Mouse (Mus musculus) right cerebral cortex, postnatal 36 days (tissue): Measurements from ENCODE around the gene Dnajb12.

ENCODE experiments used
- DNase-seq, 2 experiments: peaks; one replicate each; pipeline ENCODE4 v3.0.0; 2022; ENCODE audit warnings: low spot score in 2 of 2, mixed read lengths in 1 of 2

Dnajb12 gene

GRCm38 (mm10) chr10:59896911-59897331 lies 17.6 kb downstream of the Dnajb12 start:
- no peak for DNase-seq

- peak; percentile 83 to 92 for DNase-seq
Observed at GRCm38 (mm10) chr10:59897511-59897910, 18.2 kb downstream of the Dnajb12 start.

- DNase-seq = no peak
Observed at GRCm38 (mm10) chr10:59898180-59898778, 18.9 kb downstream of the Dnajb12 start.

- DNase-seq = no peak
Observed at GRCm38 (mm10) chr10:59898935-59899334, 19.6 kb downstream of the Dnajb12 start.

GRCm38 (mm10) chr10:59899341-59900173 lies 20.2 kb downstream of the Dnajb12 start:
- DNase-seq = peak; percentile 90 to 92

GRCm38 (mm10) chr10:59900174-59900435 lies 20.7 kb downstream of the Dnajb12 start:
- DNase-seq = no peak

GRCm38 (mm10) chr10:59900939-59901338 lies 21.6 kb downstream of the Dnajb12 start:
- no peak for DNase-seq

GRCm38 (mm10) chr10:59901463-59901862 lies 22.1 kb downstream of the Dnajb12 start:
- no peak for DNase-seq

- DNase-seq = no peak
Observed at GRCm38 (mm10) chr10:59901986-59902605, 22.7 kb downstream of the Dnajb12 start.

- no peak for DNase-seq
Observed at GRCm38 (mm10) chr10:59902606-59902990, 23.2 kb downstream of the Dnajb12 start.

GRCm38 (mm10) chr10:59903170-59903569 lies 23.8 kb downstream of the Dnajb12 start:
- no peak for DNase-seq

GRCm38 (mm10) chr10:59907080-59907609 lies 27.8 kb downstream of the Dnajb12 start:
- no peak for DNase-seq

- DNase-seq = no peak
Observed at GRCm38 (mm10) chr10:59907695-59908299, 28.4 kb downstream of the Dnajb12 start.

- DNase-seq = no peak
Observed at GRCm38 (mm10) chr10:59908776-59909315, 29.5 kb downstream of the Dnajb12 start.

GRCm38 (mm10) chr10:59909357-59909847 lies 30.0 kb downstream of the Dnajb12 start:
- no peak for DNase-seq

- no peak for DNase-seq
Observed at GRCm38 (mm10) chr10:59911091-59911490, 31.7 kb downstream of the Dnajb12 start.

- DNase-seq = no peak
Observed at GRCm38 (mm10) chr10:59911561-59912198, 32.3 kb downstream of the Dnajb12 start.

- no peak for DNase-seq
Observed at GRCm38 (mm10) chr10:59915196-59915962, 36.0 kb downstream of the Dnajb12 start.

- no peak for DNase-seq
Observed at GRCm38 (mm10) chr10:59916159-59916558, 36.8 kb downstream of the Dnajb12 start.

GRCm38 (mm10) chr10:59916649-59917048 lies 37.3 kb downstream of the Dnajb12 start:
- no peak for DNase-seq

- no peak for DNase-seq
Observed at GRCm38 (mm10) chr10:59918111-59918510, 38.8 kb downstream of the Dnajb12 start.
